Comparison of ENCODE assay signal across 7 mouse cellular contexts in the genomic region with DNA sequence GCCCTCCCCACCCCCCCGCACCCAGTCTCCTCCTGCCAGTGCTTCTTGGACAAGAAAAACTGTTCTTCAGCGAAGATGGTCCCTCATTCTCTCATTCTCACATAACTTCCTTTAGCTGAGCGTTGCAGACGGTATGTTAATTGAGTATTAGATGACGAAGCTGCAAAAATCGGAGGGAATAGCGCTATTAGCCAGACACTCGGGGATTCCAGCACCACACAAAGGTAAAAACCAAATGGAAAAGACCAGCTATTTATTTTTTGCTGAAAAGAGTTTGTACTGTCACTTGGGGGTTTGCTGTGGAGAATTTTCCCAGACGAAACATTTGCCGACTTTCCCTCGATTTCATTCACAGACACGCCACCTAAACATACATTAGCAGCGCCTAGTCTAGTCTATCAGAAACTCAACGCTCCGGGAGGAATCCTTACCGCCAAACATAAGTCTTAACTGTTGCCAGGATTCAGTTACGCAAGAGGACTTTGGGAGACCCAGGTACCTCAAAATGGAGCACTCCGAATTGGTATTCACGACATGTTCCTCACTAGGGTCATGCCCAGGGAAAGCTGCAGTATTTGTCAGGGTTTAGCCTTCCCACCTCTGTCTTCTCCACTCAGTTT.
DNase-seq lines count a peak whose midpoint lies in the region; ATAC-seq and TF ChIP-seq lines count a peak whose summit lies in the region.

No protein-coding gene starts in this region.

- H3K4me1 ChIP-seq in forebrain, embryonic 12.5 days, result peaks cover 31% of the 10 kb centered on the region
- H3K4me1 ChIP-seq in limb, embryonic 13.5 days, result peaks cover 48% of the 10 kb centered on the region
- H3K4me1 ChIP-seq in olfactory bulb, adult 2 months (ENCODE audit: control insufficient read depth, insufficient read depth, low read length), result peaks cover 10% of the 10 kb centered on the region

- no peak for TF ChIP-seq CTCF in left cerebral cortex, adult 2 months (IDR thresholded peaks at IDR 0.05)
- no peak for TF ChIP-seq CTCF in olfactory bulb, adult 2 months (IDR thresholded peaks at IDR 0.05; ENCODE audit: insufficient read depth, low read depth, low read length)

- peak overlapping the region; percentile 40 for H3K9ac ChIP-seq in forebrain, embryonic 12.5 days
- peak overlapping the region; percentile 61; the same call in 1 of the 2 replicates for H3K9ac ChIP-seq in limb, embryonic 13.5 days

- intact Hi-C loops in left cerebral cortex, adult 2 months (cut with DNase I), result loop anchor here (5.0 kb wide), 4 partner anchors 210 to 1080 kb away; no protein-coding TSS in a partner anchor
- intact Hi-C loops in left cerebral cortex, postnatal 10 days (cut with DNase I), result loop anchor here (5.0 kb wide), 1 partner anchor 545 kb away; no protein-coding TSS in a partner anchor

- no peak overlapping the region for H3K27ac ChIP-seq in left cerebral cortex, adult 2 months
- peak overlapping the region; percentile 82 for H3K27ac ChIP-seq in forebrain, embryonic 12.5 days
- H3K27ac ChIP-seq in limb, embryonic 13.5 days, result peak overlapping the region; percentile 96
- no peak overlapping the region for H3K27ac ChIP-seq in olfactory bulb, adult 2 months (ENCODE audit: insufficient read depth, low read depth, low read length)

- WGBS in forebrain, embryonic 12.5 days, result 33% methylated on average over 19 of the region's 19 CpGs
- 23% methylated on average over 19 of the region's 19 CpGs for WGBS in limb, embryonic 13.5 days
- 25% methylated on average over 19 of the region's 19 CpGs for WGBS in olfactory bulb, adult 2 months

- no peak for DNase-seq in left cerebral cortex, adult 2 months (ENCODE audit: extremely low spot score in 1 of 2, low spot score in 2 of 2)
- no peak for DNase-seq in left cerebral cortex, postnatal 10 days (ENCODE audit: extremely low spot score in 1 of 2, low spot score in 2 of 2)
- DNase-seq in gastrocnemius, postnatal 4 days (ENCODE audit: low spot score in 2 of 2), result no peak
- DNase-seq in right cerebral cortex, postnatal 10 days (ENCODE audit: low spot score in 2 of 2), result no peak

- no peaks in the 10 kb centered on the region for H3K27me3 ChIP-seq in forebrain, embryonic 12.5 days
- no peaks in the 10 kb centered on the region for H3K27me3 ChIP-seq in limb, embryonic 13.5 days

- no peaks in the 10 kb centered on the region for H3K36me3 ChIP-seq in forebrain, embryonic 12.5 days (replicated peaks)
- H3K36me3 ChIP-seq in limb, embryonic 13.5 days, result no peaks in the 10 kb centered on the region

- H3K4me2 ChIP-seq in forebrain, embryonic 12.5 days, result peak overlapping the region; percentile 56
- peak overlapping the region; percentile 61 for H3K4me2 ChIP-seq in limb, embryonic 13.5 days (replicated peaks)

- no peak for ATAC-seq in forebrain, embryonic 12.5 days (ENCODE audit: low FRiP score)
- peak; percentile 7; the same call in 1 of the 2 replicates for ATAC-seq in limb, embryonic 13.5 days (ENCODE audit: low FRiP score, low read depth)

- TF ChIP-seq POLR2A in olfactory bulb, adult 2 months (IDR thresholded peaks at IDR 0.05; ENCODE audit: insufficient read depth, low read depth, low read length), result no peak

- peak overlapping the region; percentile 33 for H3K4me3 ChIP-seq in left cerebral cortex, adult 2 months
- peak overlapping the region; percentile 28 for H3K4me3 ChIP-seq in forebrain, embryonic 12.5 days (replicated peaks)
- H3K4me3 ChIP-seq in limb, embryonic 13.5 days, result peak overlapping the region; percentile 30
- peak overlapping the region; percentile 18; the same call in 1 of the 2 replicates for H3K4me3 ChIP-seq in olfactory bulb, adult 2 months (ENCODE audit: insufficient read depth, low read depth, low read length)

- no peaks in the 10 kb centered on the region for H3K9me3 ChIP-seq in forebrain, embryonic 12.5 days
- peaks cover 5% of the 10 kb centered on the region for H3K9me3 ChIP-seq in limb, embryonic 13.5 days

Comparison
In these comparisons a context has a peak if more than half of its experiments do, and no peak if none do; other contexts are left out.
1. H3K27ac ChIP-seq: peak in forebrain, embryonic 12.5 days (single experiment) and limb, embryonic 13.5 days (single experiment); none in left cerebral cortex, adult 2 months (single experiment) and olfactory bulb, adult 2 months (single experiment).
2. Peak in every context shown above with its lines, with median percentiles within 50 percentile points of each other: H3K4me3 ChIP-seq.